In genomic region chr10:79745411-79745810, GRCm38 (mm10) we compare ENCODE assay signal across 9 mouse cellular contexts. TPM values are rescaled to one million over a fixed set of nuclear protein-coding genes. Genes with fewer than 3 reads are reported as not detected.
DNase-seq lines count a peak whose midpoint lies in the region; ATAC-seq lines count a peak whose summit lies in the region.
"Had no signal": no experiment of that assay in that cellular context is flagged by ENCODE, and none has a peak within 500 bp of the region (broad histone marks: within the 10 kb centered on the region; RNA-seq: fewer than 3 reads in every experiment).

No protein-coding gene starts in this region.

- WGBS in forebrain, embryonic 12.5 days, result 90% methylated on average over 3 of the region's 3 CpGs
- WGBS in neural tube, embryonic 13.5 days, result 94% methylated on average over 3 of the region's 3 CpGs

- H3K4me2 ChIP-seq in forebrain, embryonic 12.5 days, result peak overlapping the region; percentile 69
- H3K4me2 ChIP-seq in neural tube, embryonic 13.5 days, result peak overlapping the region; percentile 79

- H3K9ac ChIP-seq in forebrain, embryonic 12.5 days, result no peak overlapping the region
- H3K9ac ChIP-seq in neural tube, embryonic 13.5 days, result peak overlapping the region; percentile 66; the same call in 1 of the 2 replicates

- peak; percentile 27 to 36 for DNase-seq in kidney, adult 8-10 months
- no peak for DNase-seq in kidney, postnatal 4 days
- DNase-seq in kidney, postnatal 36 days, result peak; percentile 38 to 53
- DNase-seq in ovary, postnatal 10 days (ENCODE audit: low spot score), result no peak
- no peak for DNase-seq in natural killer cell, adult 2 months (ENCODE audit: low spot score in 2 of 2)
- no peak for DNase-seq in Muller cell, postnatal 12 days (ENCODE audit: inconsistent ontology term)

- 0 out of 2 replicates have a peak, but pooled peaks cover under 1% of the 10 kb centered on the region for H3K9me3 ChIP-seq in forebrain, embryonic 12.5 days
- no peaks in the 10 kb centered on the region for H3K9me3 ChIP-seq in neural tube, embryonic 13.5 days

- H3K27me3 ChIP-seq in forebrain, embryonic 12.5 days, result no peaks in the 10 kb centered on the region
- no peaks in the 10 kb centered on the region for H3K27me3 ChIP-seq in neural tube, embryonic 13.5 days

- H3K4me3 ChIP-seq in forebrain, embryonic 12.5 days (replicated peaks), result peak overlapping the region; percentile 63
- peak overlapping the region; percentile 53 for H3K4me3 ChIP-seq in neural tube, embryonic 13.5 days

- ATAC-seq in forebrain, embryonic 12.5 days (ENCODE audit: low FRiP score), result no peak
- ATAC-seq in neural tube, embryonic 13.5 days (ENCODE audit: low read depth), result no peak

- H3K36me3 ChIP-seq in forebrain, embryonic 12.5 days (replicated peaks), result peaks cover 35% of the 10 kb centered on the region
- H3K36me3 ChIP-seq in neural tube, embryonic 13.5 days, result peaks cover 43% of the 10 kb centered on the region

- H3K27ac ChIP-seq in forebrain, embryonic 12.5 days, result no peak overlapping the region
- no peak overlapping the region for H3K27ac ChIP-seq in neural tube, embryonic 13.5 days (replicated peaks)

- H3K4me1 ChIP-seq in forebrain, embryonic 12.5 days, result peaks cover 10% of the 10 kb centered on the region
- H3K4me1 ChIP-seq in neural tube, embryonic 13.5 days (replicated peaks), result peaks cover 16% of the 10 kb centered on the region

RNA-seq across cellular contexts. Expression of gene Polrmt, which starts 1.0 kb away (rescaled TPM):
- 43.7 and 47.6 TPM in 2 replicates for polyA plus RNA-seq in forebrain, embryonic 12.5 days (2016; fragmentation: Nextera tagmentation; extraction: Ambion mirVana)
- polyA plus RNA-seq in neural tube, embryonic 13.5 days (2015; fragmentation: Nextera tagmentation; extraction: Ambion mirVana), result 40.7 and 41.2 TPM in 2 replicates

RNA-seq across cellular contexts. Expression of gene Fgf22, which starts 9.5 kb away (rescaled TPM):
- 0.47 and 0.68 TPM in 2 replicates for polyA plus RNA-seq in forebrain, embryonic 12.5 days (2016; fragmentation: Nextera tagmentation; extraction: Ambion mirVana)
- polyA plus RNA-seq in neural tube, embryonic 13.5 days (2015; fragmentation: Nextera tagmentation; extraction: Ambion mirVana), result 1.7 and 2.7 TPM in 2 replicates
- polyA plus RNA-seq: spleen, adult 2 months had no signal

RNA-seq across cellular contexts. Expression of gene Rnf126, which starts 21.3 kb away (rescaled TPM):
- polyA plus RNA-seq in forebrain, embryonic 12.5 days (2016; fragmentation: Nextera tagmentation; extraction: Ambion mirVana), result 96.8 and 103 TPM in 2 replicates
- polyA plus RNA-seq in neural tube, embryonic 13.5 days (2015; fragmentation: Nextera tagmentation; extraction: Ambion mirVana), result 96.2 and 98.5 TPM in 2 replicates

RNA-seq across cellular contexts. Expression of gene Hcn2, which starts 29.0 kb away (rescaled TPM):
- polyA plus RNA-seq in forebrain, embryonic 12.5 days (2016; fragmentation: Nextera tagmentation; extraction: Ambion mirVana), result 0.11 and 0.18 TPM in 2 replicates
- polyA plus RNA-seq in neural tube, embryonic 13.5 days (2015; fragmentation: Nextera tagmentation; extraction: Ambion mirVana), result 0.78 and 0.83 TPM in 2 replicates

RNA-seq across cellular contexts. Expression of gene Fstl3, which starts 31.7 kb away (rescaled TPM):
- polyA plus RNA-seq in forebrain, embryonic 12.5 days (2016; fragmentation: Nextera tagmentation; extraction: Ambion mirVana), result 0.55 and 1.0 TPM in 2 replicates
- polyA plus RNA-seq in neural tube, embryonic 13.5 days (2015; fragmentation: Nextera tagmentation; extraction: Ambion mirVana), result 1.9 and 2.8 TPM in 2 replicates

Comparison
In these comparisons a context has a peak if more than half of its experiments do, and no peak if none do; other contexts are left out.
1. DNase-seq: peak in kidney, adult 8-10 months (2 of 2) and kidney, postnatal 36 days (2 of 2); none in kidney, postnatal 4 days (0 of 2), ovary, postnatal 10 days (single experiment), natural killer cell, adult 2 months (0 of 2) and Muller cell, postnatal 12 days (single experiment).